Mouse (Mus musculus): Measurements from ENCODE around the gene Zcchc7. TPM values are rescaled to one million over a fixed set of nuclear protein-coding genes. Genes with fewer than 3 reads are reported as not detected.

The Zcchc7 gene
- polyA plus RNA-seq, 1 experiment = 41.8 TPM

DNA sequence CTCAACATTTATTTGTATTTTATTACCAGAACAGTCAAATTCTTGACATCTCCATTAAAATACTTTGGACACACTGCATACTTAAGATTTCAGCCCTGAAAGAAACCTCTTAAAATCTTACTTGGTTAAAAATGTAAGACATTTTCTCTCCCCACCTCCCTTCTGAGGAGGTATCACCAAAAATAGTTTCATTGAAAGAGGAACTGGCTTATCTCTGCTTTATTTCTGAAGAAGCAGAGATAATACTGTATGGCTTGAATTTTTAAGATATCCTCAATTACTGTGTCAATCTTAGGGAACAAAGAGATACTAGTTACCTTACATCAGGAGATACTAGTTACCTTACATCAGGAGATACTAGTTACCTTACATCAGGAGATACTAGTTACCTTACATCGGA lies 116.4 kb downstream of the Zcchc7 start:
- Histone ChIP-seq H3K27ac (ENCODE audit: insufficient read depth, low read length) (no peak overlapping the region), H3K9me3 (replicated peaks; ENCODE audit: control insufficient read depth, insufficient read depth, low read length, poor library complexity, severe bottlenecking) (no peaks in the 10 kb centered on the region), H3K4me1 (ENCODE audit: control insufficient read depth, insufficient read depth, low read length) (no peaks in the 10 kb centered on the region), H3K36me3 (ENCODE audit: control insufficient read depth, insufficient read depth, low read length, poor library complexity, severe bottlenecking) (no peaks in the 10 kb centered on the region), H3K9ac (ENCODE audit: low read depth, poor library complexity, severe bottlenecking) (no peak overlapping the region), H3K27me3 (ENCODE audit: control insufficient read depth, insufficient read depth, low read length, poor library complexity, severe bottlenecking) (no peaks in the 10 kb centered on the region), H3K4me3 (ENCODE audit: low read depth, low read length) (no peak overlapping the region)
- TF ChIP-seq EP300 (IDR thresholded peaks at IDR 0.05; ENCODE audit: insufficient read depth, low read depth, low read length) = no peak

DNA sequence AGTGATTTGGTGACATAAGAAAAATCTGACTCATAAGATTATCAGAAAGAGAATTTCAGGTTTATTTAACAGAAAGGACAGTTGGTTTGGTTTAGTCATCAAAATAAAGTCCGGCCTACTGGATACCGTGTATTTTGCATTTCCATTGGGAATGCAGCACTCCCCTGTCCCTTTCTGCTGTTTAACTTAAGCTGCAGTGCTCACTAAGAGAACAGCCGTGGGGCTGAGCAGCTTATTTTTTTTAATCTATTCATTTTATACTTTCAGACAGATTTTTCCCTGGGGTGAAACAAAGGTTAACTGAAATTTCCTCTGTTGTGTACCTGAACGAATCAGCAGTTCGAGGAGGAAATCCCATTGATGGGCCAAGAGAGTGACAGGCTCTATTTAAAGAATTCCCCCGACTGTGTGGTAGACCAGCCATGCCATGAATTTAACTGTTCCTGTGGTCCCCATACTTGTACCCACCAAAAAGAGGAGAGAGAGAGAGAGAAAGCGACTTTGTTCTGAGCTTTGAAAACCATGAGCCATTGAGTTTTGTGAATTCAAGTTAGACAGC lies 124.5 kb downstream of the Zcchc7 start:
- Histone ChIP-seq H3K9ac (ENCODE audit: low read depth, poor library complexity, severe bottlenecking) (no peak overlapping the region), H3K4me3 (ENCODE audit: low read depth, low read length) (no peak overlapping the region), H3K36me3 (ENCODE audit: control insufficient read depth, insufficient read depth, low read length, poor library complexity, severe bottlenecking) (no peaks in the 10 kb centered on the region), H3K9me3 (replicated peaks; ENCODE audit: control insufficient read depth, insufficient read depth, low read length, poor library complexity, severe bottlenecking) (no peaks in the 10 kb centered on the region), H3K4me1 (ENCODE audit: control insufficient read depth, insufficient read depth, low read length) (no peaks in the 10 kb centered on the region), H3K27me3 (ENCODE audit: control insufficient read depth, insufficient read depth, low read length, poor library complexity, severe bottlenecking) (no peaks in the 10 kb centered on the region), H3K27ac (ENCODE audit: insufficient read depth, low read length) (no peak overlapping the region)
- TF ChIP-seq CTCF (IDR thresholded peaks at IDR 0.05; ENCODE audit: low read depth, low read length) (no peak), POLR2A (IDR thresholded peaks at IDR 0.05; ENCODE audit: insufficient read depth, low read length) (no peak), EP300 (IDR thresholded peaks at IDR 0.05; ENCODE audit: insufficient read depth, low read depth, low read length) (no peak)

DNA sequence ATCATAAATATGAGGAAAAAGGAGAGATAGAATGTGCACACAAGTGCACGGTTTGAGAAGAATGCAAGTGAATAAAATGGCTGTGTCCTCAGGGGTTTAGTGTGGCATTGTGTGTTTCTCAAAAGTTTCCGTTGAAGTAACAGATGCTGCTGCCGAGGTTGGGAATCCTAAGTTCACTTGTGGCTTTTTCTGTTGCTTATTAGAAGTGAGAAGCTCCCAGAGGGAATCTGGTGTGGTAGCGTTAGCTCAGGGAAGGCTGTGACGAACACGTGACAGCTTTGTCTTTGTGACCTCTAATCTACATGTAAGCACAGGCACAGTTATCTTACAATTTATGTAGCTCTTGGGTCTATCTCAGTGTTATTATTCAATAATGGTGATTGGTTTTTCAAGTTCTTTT lies 130.5 kb downstream of the Zcchc7 start:
- H3K4me1 ChIP-seq (ENCODE audit: control insufficient read depth, insufficient read depth, low read length) = no peaks in the 10 kb centered on the region
- H3K9ac ChIP-seq (ENCODE audit: low read depth, poor library complexity, severe bottlenecking) = no peak overlapping the region
- no peaks in the 10 kb centered on the region for H3K27me3 ChIP-seq (ENCODE audit: control insufficient read depth, insufficient read depth, low read length, poor library complexity, severe bottlenecking)
- no peaks in the 10 kb centered on the region for H3K9me3 ChIP-seq (replicated peaks; ENCODE audit: control insufficient read depth, insufficient read depth, low read length, poor library complexity, severe bottlenecking)
- H3K36me3 ChIP-seq (ENCODE audit: control insufficient read depth, insufficient read depth, low read length, poor library complexity, severe bottlenecking) = no peaks in the 10 kb centered on the region
- TF ChIP-seq EP300 (IDR thresholded peaks at IDR 0.05; ENCODE audit: insufficient read depth, low read depth, low read length) = no peak
- TF ChIP-seq CTCF (IDR thresholded peaks at IDR 0.05; ENCODE audit: low read depth, low read length) = no peak
- no peak for TF ChIP-seq POLR2A (IDR thresholded peaks at IDR 0.05; ENCODE audit: insufficient read depth, low read length)
- no peak overlapping the region for H3K27ac ChIP-seq (ENCODE audit: insufficient read depth, low read length)
- no peak overlapping the region for H3K4me3 ChIP-seq (ENCODE audit: low read depth, low read length)

DNA sequence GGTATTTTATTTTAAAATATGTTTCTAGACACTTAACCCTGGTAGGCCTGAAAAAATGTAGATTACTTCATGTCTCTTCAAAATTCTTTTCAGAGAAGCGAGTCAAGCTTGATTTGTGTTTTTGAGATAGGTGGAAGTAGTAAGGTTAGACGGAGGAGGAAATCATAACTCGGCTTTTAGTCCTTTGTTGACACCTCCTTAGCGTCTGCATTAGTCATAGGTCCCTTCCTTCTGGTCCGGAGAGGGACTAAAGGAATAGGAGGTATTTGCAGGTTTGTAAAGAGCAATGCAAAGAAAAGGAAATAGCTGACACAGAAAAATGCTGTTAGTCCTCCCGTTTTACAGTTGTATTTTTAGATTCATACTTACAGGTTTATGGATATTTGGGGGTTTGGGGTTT lies 135.7 kb downstream of the Zcchc7 start:
- TF ChIP-seq POLR2A (IDR thresholded peaks at IDR 0.05; ENCODE audit: insufficient read depth, low read length) = no peak
- TF ChIP-seq EP300 (IDR thresholded peaks at IDR 0.05; ENCODE audit: insufficient read depth, low read depth, low read length) = no peak
- no peak for TF ChIP-seq CTCF (IDR thresholded peaks at IDR 0.05; ENCODE audit: low read depth, low read length)
- no peaks in the 10 kb centered on the region for H3K27me3 ChIP-seq (ENCODE audit: control insufficient read depth, insufficient read depth, low read length, poor library complexity, severe bottlenecking)

DNA sequence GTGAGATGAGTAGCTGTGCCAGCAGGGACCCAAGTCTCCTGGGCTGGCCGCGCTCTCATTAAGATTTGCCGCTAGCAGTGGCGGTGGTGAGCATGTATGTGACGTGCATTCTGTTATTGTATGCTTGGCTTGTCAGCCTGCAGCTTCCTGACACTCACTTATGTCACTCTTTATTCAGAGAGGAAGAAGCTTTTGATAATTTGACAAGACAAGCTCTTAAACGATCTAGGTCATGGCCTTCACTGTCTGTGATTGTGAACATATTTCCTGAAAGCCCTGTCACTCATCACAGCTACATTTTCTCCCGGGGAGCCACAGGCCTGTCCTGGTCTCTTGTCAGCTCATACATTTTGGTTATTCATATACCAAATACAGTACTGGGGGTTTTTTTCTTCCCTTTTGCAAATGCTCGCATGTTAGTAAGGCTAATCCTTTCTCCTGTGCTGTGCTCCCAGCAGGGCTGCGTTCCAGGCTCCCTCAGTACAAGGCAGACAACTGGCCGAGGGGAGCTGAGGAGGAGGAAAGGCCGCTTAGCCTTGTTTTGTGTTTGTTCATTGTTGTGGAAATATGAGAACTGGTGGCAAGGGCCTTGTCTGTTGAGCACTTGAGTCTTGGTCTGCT lies 150.1 kb downstream of the Zcchc7 start:
- Histone ChIP-seq H3K27ac (ENCODE audit: insufficient read depth, low read length) (no peak overlapping the region), H3K4me3 (ENCODE audit: low read depth, low read length) (no peak overlapping the region), H3K27me3 (ENCODE audit: control insufficient read depth, insufficient read depth, low read length, poor library complexity, severe bottlenecking) (no peaks in the 10 kb centered on the region), H3K9me3 (replicated peaks; ENCODE audit: control insufficient read depth, insufficient read depth, low read length, poor library complexity, severe bottlenecking) (no peaks in the 10 kb centered on the region), H3K9ac (ENCODE audit: low read depth, poor library complexity, severe bottlenecking) (no peak overlapping the region), H3K36me3 (ENCODE audit: control insufficient read depth, insufficient read depth, low read length, poor library complexity, severe bottlenecking) (no peaks in the 10 kb centered on the region), H3K4me1 (ENCODE audit: control insufficient read depth, insufficient read depth, low read length) (no peaks in the 10 kb centered on the region)
- TF ChIP-seq CTCF (IDR thresholded peaks at IDR 0.05; ENCODE audit: low read depth, low read length) = no peak
- TF ChIP-seq EP300 (IDR thresholded peaks at IDR 0.05; ENCODE audit: insufficient read depth, low read depth, low read length) = no peak
- no peak for TF ChIP-seq POLR2A (IDR thresholded peaks at IDR 0.05; ENCODE audit: insufficient read depth, low read length)

More for the DNA sequence above, 135.7 kb downstream of the Zcchc7 start:
- peaks cover 2% of the 10 kb centered on the region for H3K36me3 ChIP-seq (ENCODE audit: control insufficient read depth, insufficient read depth, low read length, poor library complexity, severe bottlenecking)
- no peak overlapping the region for H3K4me3 ChIP-seq (ENCODE audit: low read depth, low read length)
- no peak overlapping the region for H3K27ac ChIP-seq (ENCODE audit: insufficient read depth, low read length)
- no peaks in the 10 kb centered on the region for H3K9me3 ChIP-seq (replicated peaks; ENCODE audit: control insufficient read depth, insufficient read depth, low read length, poor library complexity, severe bottlenecking)
- H3K4me1 ChIP-seq (ENCODE audit: control insufficient read depth, insufficient read depth, low read length) = no peaks in the 10 kb centered on the region
- no peak overlapping the region for H3K9ac ChIP-seq (ENCODE audit: low read depth, poor library complexity, severe bottlenecking)

- H3K27me3 ChIP-seq (ENCODE audit: control insufficient read depth, insufficient read depth, low read length, poor library complexity, severe bottlenecking) = no peaks in the 10 kb centered on the region
- no peak overlapping the region for H3K9ac ChIP-seq (ENCODE audit: low read depth, poor library complexity, severe bottlenecking)
- H3K36me3 ChIP-seq (ENCODE audit: control insufficient read depth, insufficient read depth, low read length, poor library complexity, severe bottlenecking) = no peaks in the 10 kb centered on the region
- no peak for TF ChIP-seq POLR2A (IDR thresholded peaks at IDR 0.05; ENCODE audit: insufficient read depth, low read length)
- TF ChIP-seq CTCF (IDR thresholded peaks at IDR 0.05; ENCODE audit: low read depth, low read length) = no peak
- TF ChIP-seq EP300 (IDR thresholded peaks at IDR 0.05; ENCODE audit: insufficient read depth, low read depth, low read length) = no peak
- H3K4me3 ChIP-seq (ENCODE audit: low read depth, low read length) = no peak overlapping the region
- H3K9me3 ChIP-seq (replicated peaks; ENCODE audit: control insufficient read depth, insufficient read depth, low read length, poor library complexity, severe bottlenecking) = no peaks in the 10 kb centered on the region
- H3K4me1 ChIP-seq (ENCODE audit: control insufficient read depth, insufficient read depth, low read length) = no peaks in the 10 kb centered on the region
- H3K27ac ChIP-seq (ENCODE audit: insufficient read depth, low read length) = no peak overlapping the region
Observed at GRCm38 (mm10) chr4:44906399-44906798, 150.7 kb downstream of the Zcchc7 start.

Measured in ES-Bruce4 (cell line).